9 mouse cellular contexts compared by ENCODE assay signal in genomic region chr3:103771531-103772130, GRCm38 (mm10). TPM values are rescaled to one million over a fixed set of nuclear protein-coding genes. Genes with fewer than 3 reads are reported as not detected.
DNase-seq lines count a peak whose midpoint lies in the region; ATAC-seq lines count a peak whose summit lies in the region.
"Had no signal": no experiment of that assay in that cellular context is flagged by ENCODE, and none has a peak within 500 bp of the region (broad histone marks: within the 10 kb centered on the region; RNA-seq: fewer than 3 reads in every experiment).

No protein-coding gene starts in this region.

- no peak overlapping the region for H3K27ac ChIP-seq in forebrain, embryonic 13.5 days
- H3K27ac ChIP-seq: liver, embryonic 15.5 days had no signal

- H3K9ac ChIP-seq in forebrain, embryonic 13.5 days, result no peak overlapping the region
- H3K9ac ChIP-seq: liver, embryonic 15.5 days had no signal

- no peaks in the 10 kb centered on the region for H3K9me3 ChIP-seq in forebrain, embryonic 13.5 days (replicated peaks)
- H3K9me3 ChIP-seq: liver, embryonic 15.5 days had no signal

- H3K4me2 ChIP-seq in forebrain, embryonic 13.5 days, result no peak overlapping the region
- H3K4me2 ChIP-seq: liver, embryonic 15.5 days had no signal

- no peak for ATAC-seq in forebrain, embryonic 13.5 days

- 71% methylated on average over 9 of the region's 9 CpGs for WGBS in forebrain, embryonic 13.5 days

- H3K4me1 ChIP-seq in forebrain, embryonic 13.5 days, result no peaks in the 10 kb centered on the region

- peaks cover 16% of the 10 kb centered on the region for H3K36me3 ChIP-seq in forebrain, embryonic 13.5 days (ENCODE audit: poor library complexity, severe bottlenecking)

- DNase-seq in urinary bladder, postnatal 14 days (ENCODE audit: low spot score), result peak; percentile 78
- no peak for DNase-seq in urinary bladder, postnatal 10 days (ENCODE audit: low spot score)
- peak; percentile 85 for DNase-seq in cerebellum, adult 11-12 months
- DNase-seq in heart, adult 9 months (ENCODE audit: low spot score in 2 of 2), result peak; percentile 61 to 85
- DNase-seq in layer of hippocampus, postnatal 10 days (ENCODE audit: low spot score in 2 of 2), result peak; percentile 32 to 48
- DNase-seq in urinary bladder, postnatal 4 days (ENCODE audit: low spot score in 2 of 2), result peak; percentile 52 to 73

- no peak overlapping the region for H3K4me3 ChIP-seq in forebrain, embryonic 13.5 days
- H3K4me3 ChIP-seq: liver, embryonic 15.5 days had no signal

- no peaks in the 10 kb centered on the region for H3K27me3 ChIP-seq in forebrain, embryonic 13.5 days
- H3K27me3 ChIP-seq: liver, embryonic 15.5 days had no signal

RNA-seq across cellular contexts. Expression of gene Hipk1, which starts 19.7 kb away (rescaled TPM):
- 10 to 100 TPM; 68.1 to 77.3 TPM for total RNA-seq in layer of hippocampus, postnatal 10 days (2021)
- polyA plus RNA-seq in forebrain, embryonic 13.5 days (2015; fragmentation: Nextera tagmentation; extraction: Ambion mirVana), result 13.0 and 14.5 TPM in 2 replicates

RNA-seq across cellular contexts. Expression of gene Gm10964, which starts 32.5 kb away (rescaled TPM):
- total RNA-seq in layer of hippocampus, postnatal 10 days (2021), result not detected
- polyA plus RNA-seq in forebrain, embryonic 13.5 days (2015; fragmentation: Nextera tagmentation; extraction: Ambion mirVana), result not detected in 2 replicates
- polyA plus RNA-seq: embryonic facial prominence, embryonic 11.5 days; liver, embryonic 15.5 days had no signal

RNA-seq across cellular contexts. Expression of gene Olfml3, which starts 33.8 kb away (rescaled TPM):
- 10 to 100 TPM; 10.1 to 11.4 TPM for total RNA-seq in layer of hippocampus, postnatal 10 days (2021)
- polyA plus RNA-seq in forebrain, embryonic 13.5 days (2015; fragmentation: Nextera tagmentation; extraction: Ambion mirVana), result 2.9 and 3.0 TPM in 2 replicates

RNA-seq across cellular contexts. Expression of gene Dclre1b, which starts 37.6 kb away (rescaled TPM):
- total RNA-seq in layer of hippocampus, postnatal 10 days (2021), result 1 to 10 TPM; 8.4 to 8.7 TPM
- polyA plus RNA-seq in forebrain, embryonic 13.5 days (2015; fragmentation: Nextera tagmentation; extraction: Ambion mirVana), result 31.0 and 32.7 TPM in 2 replicates

RNA-seq across cellular contexts. Expression of gene Ap4b1, which starts 37.7 kb away (rescaled TPM):
- 10 to 100 TPM; 13.3 to 14.5 TPM for total RNA-seq in layer of hippocampus, postnatal 10 days (2021)
- polyA plus RNA-seq in forebrain, embryonic 13.5 days (2015; fragmentation: Nextera tagmentation; extraction: Ambion mirVana), result 23.2 and 25.0 TPM in 2 replicates
